Mouse (Mus musculus): ENCODE results near the gene Nt5e. TPM values are rescaled to one million over a fixed set of nuclear protein-coding genes. Genes with fewer than 3 reads are reported as not detected.

The Nt5e gene
- total RNA-seq, 2 experiments from 2014 or later, result 24.2 to 28.3 TPM

- no peak for DNase-seq (ENCODE audit: low spot score in 2 of 2)
These were observed 53.1 kb downstream of the Nt5e start for GRCm38 (mm10) chr9:88380076-88380475.

- no peak for DNase-seq (ENCODE audit: low spot score in 2 of 2)
These were observed 53.5 kb downstream of the Nt5e start for GRCm38 (mm10) chr9:88380542-88380941.

- DNase-seq (ENCODE audit: low spot score in 2 of 2), result no peak
These were observed 61.8 kb downstream of the Nt5e start for GRCm38 (mm10) chr9:88388826-88389225.

- DNase-seq (ENCODE audit: low spot score in 2 of 2), result no peak
These were observed 67.9 kb downstream of the Nt5e start for GRCm38 (mm10) chr9:88394852-88395251.

GRCm38 (mm10) chr9:88398461-88398860 lies 71.5 kb downstream of the Nt5e start:
- no peak for DNase-seq (ENCODE audit: low spot score in 2 of 2)

GRCm38 (mm10) chr9:88404088-88404487 lies 77.1 kb downstream of the Nt5e start:
- DNase-seq (ENCODE audit: low spot score in 2 of 2), result no peak

- DNase-seq (ENCODE audit: low spot score in 2 of 2), result no peak
These were observed 77.5 kb downstream of the Nt5e start for GRCm38 (mm10) chr9:88404515-88404914.

GRCm38 (mm10) chr9:88409978-88410377 lies 83.0 kb downstream of the Nt5e start:
- DNase-seq (ENCODE audit: low spot score in 2 of 2), result no peak

GRCm38 (mm10) chr9:88416752-88417151 lies 89.8 kb downstream of the Nt5e start:
- no peak for DNase-seq (ENCODE audit: low spot score in 2 of 2)

Other genes with a start within 250 kb of the Nt5e start
- gene Snx14, start 111.8 kb downstream of the Nt5e start, total RNA-seq (2021), result 10 to 100 TPM; 59.0 to 60.1 TPM
- gene Gm20537, start 129.4 kb downstream of the Nt5e start, total RNA-seq (2021), result 1 to 10 TPM in 1 of 2 experiments, under 1 TPM in 1; 0.73 to 1.3 TPM
- 100 to 1,000 TPM; 101 to 112 TPM for gene Syncrip, start 155.4 kb downstream of the Nt5e start, total RNA-seq (2021)
- gene Zfp949, start 220.8 kb downstream of the Nt5e start, total RNA-seq (2021), result 10 to 100 TPM; 12.8 to 13.7 TPM